Mouse (Mus musculus): ENCODE measurements at regions not wholly inside any gene's neighbourhood (a gene's known extent, or its start where the extent isn't known, plus 50 kb on each side); places are given as distances from the start of the nearest gene placed in this dataset.
"Not testable (repeated sequence)": the region's sequence is repeated elsewhere in the genome, so short reads cannot be mapped to it uniquely, and the experiment has no call there.

DNA sequence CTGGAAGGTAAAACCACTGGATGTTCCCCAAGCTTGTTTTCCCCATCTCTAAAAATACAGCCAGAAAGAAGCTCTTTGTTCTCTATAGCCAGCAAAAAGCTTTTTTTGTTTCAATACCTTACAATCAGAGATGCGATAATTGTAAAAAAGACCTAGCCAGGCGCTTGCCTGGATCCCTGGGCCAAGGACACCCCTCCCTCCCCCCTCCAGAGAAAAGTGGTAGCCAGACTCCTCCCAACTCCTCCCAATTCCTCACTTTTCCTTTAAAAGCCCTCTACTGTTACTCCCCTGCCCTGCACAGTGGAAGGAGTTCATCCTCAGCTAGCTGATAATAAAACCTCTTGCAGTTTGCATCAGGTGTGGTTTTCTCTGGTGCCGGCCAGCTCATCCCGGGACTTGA is 441.1 kb upstream of the Arid1b start:
- not testable (repeated sequence) for DNase-seq (ENCODE audit: low read depth)

DNA sequence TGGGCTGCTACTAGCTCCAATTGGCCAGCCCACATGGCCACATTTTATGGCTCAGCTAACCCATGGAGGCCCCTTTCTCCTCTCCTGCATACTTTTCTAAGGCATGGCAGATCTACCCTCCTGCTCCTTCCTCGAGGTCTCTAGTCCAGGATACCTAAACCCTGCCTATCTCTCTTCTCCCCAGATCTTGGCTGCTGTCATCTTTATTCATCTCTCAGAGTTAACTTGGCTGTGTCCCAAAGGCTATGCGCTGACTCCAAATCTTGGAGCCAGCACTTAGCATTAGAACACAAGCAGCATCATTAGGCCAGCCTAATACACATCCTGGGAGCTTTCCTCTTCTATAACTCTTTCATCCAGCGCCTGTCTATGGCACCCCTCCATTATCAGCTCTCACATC is 430.5 kb upstream of the Arid1b start:
- DNase-seq (ENCODE audit: low read depth): no peak

DNA sequence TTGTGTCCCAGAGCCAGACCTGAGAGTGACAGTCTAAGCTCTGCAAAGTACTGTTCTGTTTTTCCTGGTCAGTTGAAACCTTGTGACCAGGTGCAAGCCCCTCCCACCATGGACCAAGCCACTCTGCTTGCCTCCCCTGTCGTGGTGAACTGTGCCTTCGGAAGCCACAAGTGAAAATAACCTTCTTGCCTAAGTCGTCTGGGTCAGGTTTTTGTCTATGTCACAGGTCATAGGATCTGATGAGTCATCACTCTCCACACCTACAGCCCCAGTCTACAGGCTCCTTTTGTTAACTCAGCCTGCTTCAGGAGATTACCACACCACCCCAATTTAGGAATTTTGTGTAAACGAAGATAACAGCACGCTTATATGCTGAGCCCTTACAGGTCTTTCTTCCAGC is 417.2 kb upstream of the Arid1b start:
- DNase-seq (ENCODE audit: low read depth): no peak

GRCm38 (mm10) chr17:4581851-4582250 is 412.3 kb upstream of the Arid1b start:
- no peak for DNase-seq (ENCODE audit: low read depth)

GRCm38 (mm10) chr17:4610481-4610880 is 383.7 kb upstream of the Arid1b start:
- DNase-seq (ENCODE audit: low read depth): no peak

DNA sequence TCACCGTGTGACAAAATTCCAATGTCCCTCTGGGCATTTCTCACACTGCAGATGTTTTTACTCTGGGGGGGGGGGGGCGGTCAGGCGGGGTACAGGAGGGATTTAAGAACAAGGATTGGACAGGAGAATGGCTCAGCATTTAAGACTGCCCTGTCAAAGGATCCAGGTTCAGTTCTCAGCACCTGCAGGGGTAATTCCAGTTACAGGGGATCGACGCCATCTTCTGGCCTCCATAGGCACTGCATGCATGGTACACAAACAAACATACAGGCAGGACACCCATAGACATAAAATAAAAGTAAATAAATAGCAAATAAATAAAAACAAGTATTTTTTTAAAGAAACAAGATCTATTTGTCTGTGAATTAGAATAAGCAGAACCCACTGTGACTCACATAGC is 383.1 kb upstream of the Arid1b start:
- no peak for DNase-seq (ENCODE audit: low read depth)

GRCm38 (mm10) chr17:4611711-4612110 is 382.4 kb upstream of the Arid1b start:
- no peak for DNase-seq (ENCODE audit: low read depth)

- DNase-seq (ENCODE audit: low read depth): no peak
Observed at GRCm38 (mm10) chr17:4612136-4612535, 382.0 kb upstream of the Arid1b start.

DNA sequence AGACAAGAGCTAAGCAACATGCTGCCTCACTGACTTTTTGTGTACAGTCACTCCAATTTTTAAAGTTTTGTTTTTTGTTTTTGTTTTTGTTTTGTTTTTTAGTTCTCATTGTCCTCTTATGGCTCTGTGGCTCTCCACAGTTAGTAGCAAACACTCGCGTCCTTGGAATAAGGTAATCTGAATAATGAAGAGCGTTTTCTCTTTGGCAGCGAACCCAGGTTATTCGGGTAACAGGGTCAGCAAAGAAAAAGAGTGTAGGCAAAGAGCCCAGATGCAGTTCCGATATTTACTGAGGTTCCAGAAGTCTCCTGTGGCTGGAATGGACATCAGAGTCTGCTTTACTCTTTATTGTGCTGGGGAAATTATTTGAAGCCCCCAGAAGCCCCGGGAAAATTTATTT is 381.4 kb upstream of the Arid1b start:
- DNase-seq (ENCODE audit: low read depth): no peak

- no peak for DNase-seq (ENCODE audit: low read depth)
Observed at GRCm38 (mm10) chr17:4620361-4620760, 373.8 kb upstream of the Arid1b start.

- not testable (repeated sequence) for DNase-seq (ENCODE audit: low read depth)
Observed at GRCm38 (mm10) chr17:4626126-4626525, 368.0 kb upstream of the Arid1b start.

GRCm38 (mm10) chr17:4627542-4627941 is 366.6 kb upstream of the Arid1b start:
- no peak for DNase-seq (ENCODE audit: low read depth)

DNA sequence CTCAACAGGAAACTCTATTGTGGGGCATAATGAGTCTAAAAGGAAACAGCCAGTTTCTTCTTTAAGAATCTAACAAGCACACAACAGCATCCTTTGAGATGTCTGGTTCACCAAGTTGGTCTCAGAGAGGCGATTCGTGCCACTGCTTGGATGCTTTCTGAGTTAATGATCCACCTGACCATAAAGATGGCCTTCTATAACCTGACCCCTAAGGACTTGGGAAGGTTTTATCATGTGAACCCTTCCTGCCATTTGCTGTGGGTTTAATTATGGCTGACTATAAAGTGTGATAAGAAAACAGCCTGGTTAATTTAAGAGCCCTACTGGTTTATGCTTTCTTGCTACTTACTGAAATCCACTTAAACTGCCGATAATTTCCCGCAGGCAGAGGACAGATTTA is 363.0 kb upstream of the Arid1b start:
- DNase-seq (ENCODE audit: low read depth): no peak

- DNase-seq (ENCODE audit: low read depth): no peak
Observed at GRCm38 (mm10) chr17:4632506-4632905, 361.6 kb upstream of the Arid1b start.

GRCm38 (mm10) chr17:4633771-4634170 is 360.4 kb upstream of the Arid1b start:
- DNase-seq (ENCODE audit: low read depth): no peak

- DNase-seq (ENCODE audit: low read depth): no peak
Observed at GRCm38 (mm10) chr17:4636796-4637353, 357.3 kb upstream of the Arid1b start.

GRCm38 (mm10) chr17:4639531-4639930 is 354.6 kb upstream of the Arid1b start:
- DNase-seq (ENCODE audit: low read depth): no peak

- DNase-seq (ENCODE audit: low read depth): peak; percentile 74
Observed at GRCm38 (mm10) chr17:4640555-4640954, 353.6 kb upstream of the Arid1b start.

DNA sequence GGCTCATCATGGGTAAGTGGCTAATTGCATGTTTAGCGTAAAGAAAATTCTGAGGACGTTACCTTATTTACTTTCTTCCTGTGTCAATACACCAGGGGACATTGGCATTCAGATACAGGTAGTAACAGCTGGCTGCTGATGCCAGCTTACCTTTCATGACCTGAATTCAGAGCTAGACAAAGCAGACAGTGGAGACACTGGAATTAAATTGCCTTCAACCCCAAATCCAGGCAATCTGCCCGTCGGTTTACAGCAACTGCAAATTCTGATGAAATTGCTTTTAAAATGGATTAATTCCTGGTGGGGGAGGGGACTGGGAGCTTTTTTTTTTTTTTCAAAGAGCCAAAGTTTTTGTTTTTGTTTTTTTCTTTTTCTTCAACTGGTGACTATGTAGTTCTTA is 353.0 kb upstream of the Arid1b start:
- no peak for DNase-seq (ENCODE audit: low read depth)

DNA sequence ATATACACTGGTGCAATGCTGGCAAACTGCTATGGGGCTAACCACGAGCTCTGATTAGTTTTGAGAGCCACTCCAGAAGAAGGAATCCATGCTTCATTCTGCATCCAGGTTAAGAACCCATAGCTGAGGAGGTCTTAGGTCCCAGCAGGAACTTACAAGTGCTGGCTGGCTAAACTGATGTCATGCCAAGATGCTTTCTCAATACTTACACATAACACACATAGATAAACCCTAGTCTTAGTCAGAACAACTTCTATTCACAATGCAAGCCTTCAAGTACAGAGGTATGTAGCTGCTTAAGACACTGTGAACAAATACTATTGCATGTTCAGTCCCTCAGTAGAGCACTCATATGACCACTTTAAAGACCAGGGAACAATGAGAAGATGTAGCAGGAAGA is 352.1 kb upstream of the Arid1b start:
- DNase-seq (ENCODE audit: low read depth): no peak

- no peak for DNase-seq (ENCODE audit: low read depth)
Observed at GRCm38 (mm10) chr17:4643343-4643742, 350.8 kb upstream of the Arid1b start.

- no peak for DNase-seq (ENCODE audit: low read depth)
Observed at GRCm38 (mm10) chr17:4648603-4649002, 345.5 kb upstream of the Arid1b start.

DNA sequence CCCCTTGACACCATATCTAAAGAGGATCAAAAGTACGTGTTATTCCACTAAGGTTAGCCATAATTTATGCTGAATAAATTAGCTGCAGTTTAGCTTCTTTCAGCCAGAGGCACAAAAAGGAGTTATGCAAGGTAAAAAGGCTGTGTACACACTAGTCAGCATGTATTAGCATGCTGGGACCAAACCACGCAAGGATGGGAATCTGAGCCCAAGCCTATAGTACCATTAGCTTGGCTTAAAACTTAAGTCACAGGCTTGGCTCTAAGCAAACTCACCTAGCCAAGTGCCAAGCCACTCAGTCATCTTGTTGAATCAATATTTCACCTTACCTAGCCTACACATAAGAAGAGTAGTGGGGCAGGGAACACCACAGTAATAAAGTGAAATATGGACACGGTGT is 339.9 kb upstream of the Arid1b start:
- no peak for DNase-seq (ENCODE audit: low read depth)

GRCm38 (mm10) chr17:4661996-4662395 is 332.1 kb upstream of the Arid1b start:
- no peak for DNase-seq (ENCODE audit: low read depth)

DNA sequence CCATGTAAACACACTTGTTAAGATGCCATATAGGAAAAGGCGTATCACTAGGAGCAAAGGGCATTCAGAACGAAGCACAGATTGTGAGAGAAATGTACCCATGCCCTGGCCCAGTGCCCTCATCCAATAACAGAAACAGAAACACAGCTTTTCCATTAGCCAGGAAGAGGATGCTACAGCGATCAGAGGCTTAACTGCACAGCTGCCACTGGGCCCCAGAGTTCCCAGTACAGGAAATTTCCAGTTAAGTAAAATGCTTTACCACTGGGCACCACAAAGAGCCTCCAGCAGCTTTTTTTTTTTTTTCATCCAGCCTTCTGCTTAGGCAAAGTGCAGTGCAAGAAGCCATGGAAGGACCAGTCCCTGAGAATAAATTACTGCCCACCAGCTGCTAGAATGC is 325.6 kb upstream of the Arid1b start:
- DNase-seq (ENCODE audit: low read depth): no peak

All from fibroblast of lung, adult 2 months (primary cell).